Mouse (Mus musculus) limb, embryonic 11.5 days (tissue): Measurements from ENCODE around the gene Atp6v0a1. TPM values are rescaled to one million over a fixed set of nuclear protein-coding genes. Genes with fewer than 3 reads are reported as not detected.
A peak's percentile ranks its signal among the peaks of the same experiment; 100 is the strongest.

ENCODE experiments used
- ATAC-seq: fragments of 200-750 bp; cut with Nextera tagmentation; 2 replicates; pipeline ENCODE4 v1.8.0; 2017; ENCODE audit warnings: low read depth; ENCODE audit not compliant: insufficient number of reproducible peaks, low FRiP score, low TSS enrichment
- DNase-seq: peaks from one replicate; pipeline ENCODE4 v3.0.0-alpha.2; 2015; ENCODE audit warnings: low spot score
- H3K27ac ChIP-seq: fragments of 300-500 bp; sonication (generic); replicated peaks from 2 replicates; pipeline ENCODE4 v1.5.1; 2014; ENCODE audit warnings: low read depth, mild to moderate bottlenecking, low read length
- H3K27me3 ChIP-seq: fragments of 300-500 bp; sonication (generic); 2 replicates; pipeline ENCODE4 v1.6.1; 2014; ENCODE audit warnings: mild to moderate bottlenecking, low read length, mixed read lengths; ENCODE audit not compliant: control insufficient read depth, insufficient read depth
- H3K36me3 ChIP-seq: fragments of 300-500 bp; sonication (generic); 2 replicates; pipeline ENCODE4 v1.6.1; 2014; ENCODE audit warnings: mild to moderate bottlenecking, low read length, moderate library complexity, mixed read lengths; ENCODE audit not compliant: control insufficient read depth, insufficient read depth
- H3K4me1 ChIP-seq: fragments of 300-500 bp; sonication (generic); 2 replicates; pipeline ENCODE4 v1.6.1; 2014; ENCODE audit warnings: low read length, mixed read lengths; ENCODE audit not compliant: control insufficient read depth, insufficient read depth
- H3K4me2 ChIP-seq: fragments of 300-500 bp; sonication (generic); 2 replicates; pipeline ENCODE4 v1.6.1; 2014; ENCODE audit warnings: low read depth, mild to moderate bottlenecking, moderate library complexity; ENCODE audit not compliant: severe bottlenecking
- H3K4me3 ChIP-seq: fragments of 300-500 bp; sonication (generic); 2 replicates; pipeline ENCODE4 v1.5.1; 2014; ENCODE audit warnings: low read depth, low read length
- H3K9ac ChIP-seq: fragments of 300-500 bp; sonication (generic); 2 replicates; pipeline ENCODE4 v1.6.1; 2014; ENCODE audit warnings: mild to moderate bottlenecking, low read length
- H3K9me3 ChIP-seq: fragments of 300-500 bp; sonication (generic); 2 replicates; pipeline ENCODE4 v1.6.1; 2016; ENCODE audit warnings: low read length; ENCODE audit not compliant: control insufficient read depth
- WGBS: fragments of 180-500 bp; shearing (Covaris S2); extraction: QIAGEN DNeasy Blood & Tissue Kit; methylation state at CpG from one replicate; pipeline ENCODE4 v1.1.7; 2014; 5-methylcytosine and 5-hydroxymethylcytosine counted together
- polyA plus RNA-seq: library from polyadenylated mRNA; unstranded; fragments of >200 nt; fragmentation: Nextera tagmentation; extraction: Ambion mirVana; gene quantifications from 2 replicates; pipeline ENCODE4 v1.2.1, GENCODE M21; 2014

The Atp6v0a1 gene
- polyA plus RNA-seq, 1 experiment from 2014 or later = 27.1 TPM

GRCm38 (mm10) chr11:101083083-101083697, 73.9 kb downstream of the Atp6v0a1 start:
- peak overlapping the region; percentile 82 for H3K4me3 ChIP-seq
- peak overlapping the region; percentile 96 for H3K4me2 ChIP-seq
- H3K27ac ChIP-seq = no peak overlapping the region; the same call in 1 of the 2 replicates
- H3K9ac ChIP-seq = peak overlapping the region; percentile 90
- no peaks in the 10 kb centered on the region for H3K9me3 ChIP-seq
- peaks cover 35% of the 10 kb centered on the region for H3K27me3 ChIP-seq
- DNase-seq (no peak), ATAC-seq (0 out of 2 replicates have a peak, but pooled peaks have one; percentile 11)
- WGBS = 40% methylated on average over 19 of the region's 19 CpGs
- H3K4me1 ChIP-seq = peaks cover 21% of the 10 kb centered on the region
- H3K36me3 ChIP-seq = no peaks in the 10 kb centered on the region

- DNase-seq = no peak
- Histone ChIP-seq H3K4me1 (peaks cover 21% of the 10 kb centered on the region), H3K9ac (no peak overlapping the region), H3K27ac (no peak overlapping the region), H3K27me3 (peaks cover 24% of the 10 kb centered on the region), H3K4me2 (no peak overlapping the region), H3K36me3 (peaks cover 2% of the 10 kb centered on the region; the same call in 1 of the 2 replicates), H3K9me3 (no peaks in the 10 kb centered on the region), H3K4me3 (no peak overlapping the region; the same call in 1 of the 2 replicates)
- ATAC-seq = no peak
- WGBS = 86% methylated on average over 14 of the region's 14 CpGs
These were observed 75.0 kb downstream of the Atp6v0a1 start for GRCm38 (mm10) chr11:101084246-101084645.

- Histone ChIP-seq H3K9me3 (no peaks in the 10 kb centered on the region), H3K9ac (no peak overlapping the region), H3K27me3 (peaks cover 18% of the 10 kb centered on the region), H3K4me3 (no peak overlapping the region), H3K36me3 (peaks cover 7% of the 10 kb centered on the region), H3K27ac (no peak overlapping the region), H3K4me1 (peaks cover 19% of the 10 kb centered on the region), H3K4me2 (no peak overlapping the region)
- no peak for DNase-seq
- ATAC-seq = no peak
- 93% methylated on average over 12 of the region's 12 CpGs for WGBS
These were observed 75.6 kb downstream of the Atp6v0a1 start for GRCm38 (mm10) chr11:101084811-101085210.

GRCm38 (mm10) chr11:101085617-101086322, 76.5 kb downstream of the Atp6v0a1 start:
- peaks cover 18% of the 10 kb centered on the region for H3K4me1 ChIP-seq
- H3K4me2 ChIP-seq = no peak overlapping the region
- ATAC-seq (no peak), DNase-seq (no peak)
- H3K4me3 ChIP-seq = no peak overlapping the region
- no peak overlapping the region for H3K27ac ChIP-seq
- peaks cover 13% of the 10 kb centered on the region for H3K36me3 ChIP-seq
- 92% methylated on average over 18 of the region's 18 CpGs for WGBS
- H3K9ac ChIP-seq = no peak overlapping the region
- H3K9me3 ChIP-seq = no peaks in the 10 kb centered on the region
- H3K27me3 ChIP-seq = peaks cover 9% of the 10 kb centered on the region

GRCm38 (mm10) chr11:101086323-101086674, 77.0 kb downstream of the Atp6v0a1 start:
- H3K27me3 ChIP-seq = peaks cover 4% of the 10 kb centered on the region
- DNase-seq (no peak), ATAC-seq (no peak)
- peaks cover 18% of the 10 kb centered on the region for H3K36me3 ChIP-seq
- peak overlapping the region; percentile 72; the same call in 1 of the 2 replicates for H3K27ac ChIP-seq
- H3K4me3 ChIP-seq = no peak overlapping the region
- no peaks in the 10 kb centered on the region for H3K9me3 ChIP-seq
- peak overlapping the region; percentile 91 for H3K4me2 ChIP-seq
- 86% methylated on average over 6 of the region's 6 CpGs for WGBS
- H3K4me1 ChIP-seq = peaks cover 18% of the 10 kb centered on the region
- H3K9ac ChIP-seq = no peak overlapping the region

- Histone ChIP-seq H3K27me3 (no peaks in the 10 kb centered on the region), H3K9ac (peak within 1 kb of the TSS; percentile 67), H3K9me3 (no peaks in the 10 kb centered on the region), H3K27ac (peak within 1 kb of the TSS; percentile 72), H3K4me1 (peaks cover 18% of the 10 kb centered on the region), H3K4me2 (peak within 1 kb of the TSS; percentile 91), H3K4me3 (peak within 1 kb of the TSS; percentile 82), H3K36me3 (peaks cover 23% of the 10 kb centered on the region)
- 2% methylated on average over 52 of the region's 52 CpGs for WGBS
- DNase-seq (peak; percentile 86), ATAC-seq (peak; percentile 76)
These were observed 77.8 kb downstream of the Atp6v0a1 start, which contains the start of gene Mlx for GRCm38 (mm10) chr11:101086756-101087681. Gene Mlx (plus strand): TSS chr11:101087277.

- no peaks in the 10 kb centered on the region for H3K9me3 ChIP-seq
- H3K27me3 ChIP-seq = no peaks in the 10 kb centered on the region
- peak overlapping the region; percentile 91 for H3K4me2 ChIP-seq
- DNase-seq (no peak), ATAC-seq (no peak)
- 9% methylated on average over 8 of the region's 8 CpGs for WGBS
- H3K4me1 ChIP-seq = peaks cover 18% of the 10 kb centered on the region
- peak overlapping the region; percentile 67 for H3K9ac ChIP-seq
- peaks cover 23% of the 10 kb centered on the region for H3K36me3 ChIP-seq
- H3K27ac ChIP-seq = no peak overlapping the region
- peak overlapping the region; percentile 82 for H3K4me3 ChIP-seq
These were observed 78.4 kb downstream of the Atp6v0a1 start for GRCm38 (mm10) chr11:101087682-101088055.

GRCm38 (mm10) chr11:101089931-101090330, 80.7 kb downstream of the Atp6v0a1 start:
- H3K36me3 ChIP-seq = peaks cover 27% of the 10 kb centered on the region
- ATAC-seq (no peak), DNase-seq (no peak)
- H3K9me3 ChIP-seq = no peaks in the 10 kb centered on the region
- H3K27me3 ChIP-seq = no peaks in the 10 kb centered on the region
- no peak overlapping the region for H3K9ac ChIP-seq
- no peak overlapping the region for H3K27ac ChIP-seq
- peaks cover 12% of the 10 kb centered on the region for H3K4me1 ChIP-seq
- H3K4me2 ChIP-seq = no peak overlapping the region
- WGBS = 81% methylated on average over 1 of the region's 1 CpGs
- no peak overlapping the region for H3K4me3 ChIP-seq
